Mouse (Mus musculus): ENCODE data around the gene Igdcc3.

Gene Igdcc3

DNA sequence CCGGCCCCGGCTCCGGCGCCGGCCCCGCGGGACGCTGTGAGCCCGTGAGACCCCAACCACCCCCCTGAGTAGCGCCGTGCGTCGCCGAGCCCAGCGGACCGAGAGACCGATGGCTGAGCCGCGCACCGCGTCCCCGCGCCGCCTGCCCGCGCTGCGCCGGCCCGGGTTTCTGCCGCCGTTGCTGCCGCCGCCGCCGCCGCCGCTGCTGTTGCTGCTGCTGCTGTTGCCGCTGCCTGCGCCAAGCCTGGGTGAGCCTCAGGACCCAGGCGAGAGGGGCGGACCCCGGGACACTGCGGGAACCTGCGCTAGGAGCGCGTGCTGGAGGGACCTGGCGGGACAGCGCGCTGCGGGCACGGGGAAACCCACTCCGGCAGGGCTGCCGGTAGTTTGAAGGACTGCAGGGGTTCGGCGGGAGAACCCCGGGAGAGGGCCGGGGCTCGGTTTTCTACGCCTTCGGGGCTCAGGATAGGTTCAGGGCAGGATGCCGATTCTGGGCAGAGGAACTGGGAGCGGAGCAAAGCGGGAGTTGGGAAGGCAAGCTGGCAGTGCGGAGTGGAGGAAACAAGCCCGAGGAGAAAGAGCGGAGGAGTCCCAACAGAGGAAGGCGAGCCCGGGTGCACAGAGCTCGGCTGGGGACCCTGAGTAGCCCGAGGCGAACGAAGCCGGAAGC lies 452 bp downstream of the Igdcc3 start:
- peak; percentile 75 for DNase-seq (ENCODE audit: low spot score)

DNA sequence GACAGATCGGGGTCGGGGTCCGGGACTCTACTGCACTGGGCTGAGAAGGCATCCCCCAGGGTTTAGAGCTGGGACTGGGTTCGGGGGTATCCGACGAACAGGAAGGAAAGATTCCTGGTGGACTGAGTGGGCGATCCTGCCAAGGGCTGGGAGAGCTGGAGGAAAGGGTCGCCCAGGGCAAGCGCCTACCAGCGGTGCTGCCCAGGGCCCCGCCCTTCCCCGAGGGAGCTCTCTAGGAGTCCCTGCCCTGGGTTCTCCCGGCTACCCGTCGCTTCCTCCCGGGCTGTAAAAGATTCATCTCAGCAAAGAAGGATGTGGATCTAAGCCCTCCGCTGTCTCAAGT lies 958 bp downstream of the Igdcc3 start:
- peak; percentile 58 for DNase-seq (ENCODE audit: low spot score)

DNA sequence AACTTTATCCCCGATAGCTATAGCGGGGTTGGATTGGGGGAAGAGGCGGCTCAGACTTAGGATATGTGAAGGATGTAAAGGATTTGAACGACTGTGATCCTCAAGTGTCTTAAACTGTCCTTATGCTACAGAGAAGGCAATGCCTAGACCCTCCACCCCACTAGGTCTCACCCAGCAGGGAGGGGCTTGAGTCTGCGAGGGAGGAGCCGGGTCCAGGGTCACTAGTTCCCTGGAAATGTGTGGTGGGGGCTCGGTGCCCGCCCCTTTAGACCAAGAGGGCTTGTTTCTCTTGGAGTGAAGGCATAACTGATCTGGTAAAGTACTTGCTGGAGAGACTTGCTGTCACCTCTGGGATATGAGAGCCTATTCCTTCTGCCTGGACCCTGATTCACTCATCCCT lies 1.4 kb downstream of the Igdcc3 start:
- no peak for DNase-seq (ENCODE audit: low spot score)

DNA sequence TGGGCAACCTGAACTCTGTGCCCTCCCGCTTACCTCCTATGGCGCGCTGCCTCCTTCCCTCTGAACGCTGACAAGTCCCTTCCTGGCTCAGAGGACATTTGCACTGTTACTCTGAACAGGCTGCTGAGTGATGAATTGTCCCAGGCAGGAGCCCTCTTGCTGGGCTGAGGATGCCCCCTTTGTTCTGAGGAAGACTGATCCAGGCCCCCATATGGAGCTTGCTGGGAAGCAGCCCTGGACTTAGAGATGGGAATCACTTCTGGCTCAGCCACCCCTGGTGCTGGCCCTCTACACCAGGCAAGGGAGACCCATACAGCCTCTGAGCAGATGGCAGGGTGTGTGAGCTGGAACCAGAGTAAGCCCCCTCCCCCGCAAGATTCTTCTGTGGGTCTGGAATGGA lies 5.0 kb downstream of the Igdcc3 start:
- DNase-seq (ENCODE audit: low spot score): no peak

DNA sequence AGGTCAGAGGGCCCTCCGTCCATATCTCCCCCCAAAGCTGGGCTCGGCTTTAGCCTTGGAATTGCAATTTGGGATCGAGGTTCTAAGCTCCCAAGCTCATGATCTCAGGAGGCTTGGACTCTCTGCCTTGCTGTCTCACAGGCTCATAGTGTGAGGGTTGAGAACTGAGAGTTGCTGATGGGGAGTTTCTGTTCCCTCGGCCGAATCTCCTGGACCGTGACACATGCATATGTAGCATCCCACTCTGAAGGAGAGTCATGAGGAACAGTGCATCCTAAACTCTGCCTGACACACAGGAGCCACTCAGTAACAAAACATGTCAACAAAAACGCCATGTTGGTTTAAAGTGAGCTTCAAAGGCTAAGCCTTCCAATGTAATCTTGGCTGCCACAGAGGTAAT lies 7.5 kb downstream of the Igdcc3 start:
- DNase-seq (ENCODE audit: low spot score): no peak

DNA sequence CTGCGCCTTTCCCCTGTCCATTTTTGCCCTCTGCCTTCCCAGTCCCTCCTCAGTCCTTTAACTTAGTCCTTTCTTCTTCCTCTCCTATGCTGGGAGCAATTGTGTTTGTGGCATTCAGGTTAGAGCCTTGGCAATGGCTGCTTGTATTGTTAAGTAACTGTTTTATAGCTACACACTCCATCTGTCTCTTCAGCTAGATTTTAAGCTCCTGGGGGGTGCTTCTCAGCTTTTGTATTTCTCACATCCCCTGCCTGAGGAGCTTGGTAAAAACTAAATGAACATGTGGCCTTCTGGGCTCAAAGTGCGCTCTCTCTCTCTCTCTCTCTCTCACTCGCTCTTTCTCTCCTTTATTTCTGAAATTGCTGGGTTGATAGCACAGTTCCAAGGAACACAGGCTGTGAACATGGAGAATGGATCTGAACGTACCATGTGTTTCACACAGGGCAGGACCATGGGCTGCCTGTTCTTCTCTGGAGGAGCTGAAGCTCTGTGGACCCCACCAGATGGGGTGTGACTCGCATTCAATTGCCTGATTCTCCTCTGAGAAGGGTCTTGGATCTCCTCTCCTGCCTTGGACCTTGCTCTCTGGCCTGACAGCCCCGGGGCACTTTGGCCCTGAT lies 11.8 kb downstream of the Igdcc3 start:
- DNase-seq (ENCODE audit: low spot score): no peak

DNA sequence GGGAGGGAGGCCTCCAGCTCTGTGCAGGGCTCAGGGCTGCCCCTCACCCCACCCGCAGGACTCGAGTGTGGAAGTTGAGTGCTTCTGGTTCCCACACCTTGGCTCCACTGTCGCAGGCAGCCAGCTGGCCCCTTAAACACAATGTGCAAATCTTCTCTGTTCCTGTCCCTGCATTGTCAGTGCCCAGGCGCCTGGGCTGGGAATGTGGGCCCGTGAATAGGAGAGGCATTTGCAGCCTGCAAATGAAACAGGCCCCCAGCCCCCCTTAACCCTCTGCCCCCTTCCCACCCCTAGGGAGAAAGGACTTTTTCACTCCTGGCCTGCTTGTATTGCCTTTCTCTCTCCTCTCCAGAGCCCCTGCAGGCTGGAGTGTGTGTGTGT lies 12.3 kb downstream of the Igdcc3 start:
- no peak for DNase-seq (ENCODE audit: low spot score)

DNA sequence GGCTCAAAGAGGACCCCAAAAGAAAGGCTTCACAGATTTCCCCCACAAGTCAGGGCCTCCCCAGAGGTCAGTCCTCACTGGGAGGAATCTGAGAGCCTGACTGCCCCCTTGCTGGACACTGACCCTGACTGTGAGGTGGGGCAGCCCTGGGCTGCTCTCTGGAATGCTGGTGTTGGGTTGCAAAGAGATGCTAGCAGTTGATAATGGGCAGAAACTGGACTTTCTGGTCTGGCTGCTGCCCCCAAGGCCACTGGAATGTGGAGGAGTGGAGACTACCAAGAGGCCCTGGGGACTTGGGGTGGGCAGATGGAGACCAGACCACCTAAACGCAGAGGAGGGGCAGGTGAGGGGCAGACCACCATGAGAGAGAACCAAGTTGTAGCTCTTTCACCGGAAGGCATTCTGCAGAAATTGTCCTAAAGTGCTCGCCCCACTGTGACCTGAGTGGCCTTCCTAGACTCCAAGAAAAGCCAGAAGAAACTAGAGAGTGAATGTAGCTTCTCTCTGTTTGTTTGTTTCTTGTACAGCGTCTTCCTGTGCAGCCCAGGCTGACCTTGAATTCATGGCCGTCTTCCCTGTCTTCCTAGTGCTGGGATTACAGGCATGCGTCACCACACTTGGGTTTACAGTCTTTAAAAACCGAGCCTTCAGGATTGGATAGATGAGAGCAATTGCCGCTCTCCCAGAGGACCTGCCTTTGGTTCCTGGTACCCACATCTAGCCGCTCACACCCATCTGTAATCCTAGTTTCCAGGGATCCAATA lies 13.9 kb downstream of the Igdcc3 start:
- no peak for DNase-seq (ENCODE audit: low spot score)

DNA sequence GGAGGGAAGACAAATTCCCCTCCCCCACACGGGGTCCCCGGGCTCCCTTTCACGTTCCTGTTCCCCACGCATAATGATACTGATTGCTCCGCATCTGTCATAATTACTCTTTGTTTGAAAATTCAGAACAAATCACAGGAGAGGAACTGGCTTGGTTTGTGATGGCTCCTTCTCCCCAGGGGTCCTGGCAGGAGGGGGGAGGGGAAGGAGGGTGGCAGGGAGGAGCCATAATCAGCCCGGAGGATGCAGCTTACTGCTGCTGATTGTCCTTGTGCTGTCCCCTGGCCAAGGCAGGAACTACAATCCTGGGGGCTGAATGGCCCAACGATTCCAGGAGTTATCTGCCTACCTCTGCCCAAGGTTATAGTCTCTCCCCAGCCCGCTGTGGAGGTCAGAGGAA lies 15.6 kb downstream of the Igdcc3 start:
- no peak for DNase-seq (ENCODE audit: low spot score)

DNA sequence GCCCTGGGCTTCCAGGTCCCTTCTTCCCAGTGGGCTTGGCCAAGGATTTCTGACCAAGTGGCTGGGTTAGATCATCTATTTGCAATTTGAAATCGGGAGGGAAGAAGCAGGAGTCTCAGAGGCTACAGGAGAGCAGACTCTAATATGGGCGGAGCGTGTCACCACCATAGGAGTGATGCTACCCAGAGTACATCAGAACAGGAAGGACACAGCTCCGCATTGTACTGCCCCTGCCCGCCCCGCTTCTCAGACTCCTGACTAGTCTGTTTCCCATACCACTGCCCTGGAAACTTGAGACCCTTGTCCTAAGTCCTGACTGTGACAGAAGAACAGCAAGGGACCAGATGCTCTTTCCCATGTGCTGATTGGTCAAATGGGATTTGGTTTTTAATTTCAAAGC lies 16.6 kb downstream of the Igdcc3 start:
- peak; percentile 74 for DNase-seq (ENCODE audit: low spot score)

DNA sequence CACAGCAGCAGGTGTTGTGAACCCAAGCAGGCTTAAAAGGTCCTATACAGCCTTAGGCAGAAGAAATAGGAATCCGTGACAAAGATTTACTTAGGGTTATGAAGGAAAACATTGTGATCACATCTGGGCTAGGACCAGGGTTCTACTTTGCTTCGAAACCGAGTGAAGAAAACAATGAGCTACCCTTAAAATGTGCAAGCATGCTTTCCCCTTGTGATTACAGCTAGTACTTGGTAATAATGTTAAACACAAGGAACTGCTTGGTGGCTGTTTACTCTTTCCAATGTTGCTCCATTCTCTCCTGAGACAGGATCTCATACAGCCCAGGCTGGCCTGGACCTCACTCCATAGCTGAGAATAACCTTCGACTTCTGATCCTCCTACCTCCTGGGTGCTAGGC lies 20.2 kb downstream of the Igdcc3 start:
- DNase-seq (ENCODE audit: low spot score): no peak

DNA sequence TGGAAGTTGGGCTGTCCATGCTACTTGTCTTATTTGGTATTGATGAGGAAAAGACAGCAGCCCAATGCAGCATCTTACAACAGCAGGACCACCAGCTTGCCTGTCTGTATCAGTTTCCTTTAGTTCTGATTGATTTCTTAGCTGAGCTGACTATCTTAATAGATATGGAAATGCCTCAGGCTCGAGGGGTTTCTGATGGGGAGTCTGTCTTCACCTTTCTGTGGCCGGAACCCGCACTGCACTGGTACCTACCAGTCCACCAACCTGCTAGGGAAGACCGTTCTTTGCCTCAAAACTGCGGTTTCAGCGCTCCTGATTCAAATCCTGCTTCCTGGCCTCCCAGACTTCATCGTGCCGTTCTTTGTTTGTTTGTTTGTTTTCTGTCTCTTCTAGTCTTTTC lies 20.9 kb downstream of the Igdcc3 start:
- no peak for DNase-seq (ENCODE audit: low spot score)

DNA sequence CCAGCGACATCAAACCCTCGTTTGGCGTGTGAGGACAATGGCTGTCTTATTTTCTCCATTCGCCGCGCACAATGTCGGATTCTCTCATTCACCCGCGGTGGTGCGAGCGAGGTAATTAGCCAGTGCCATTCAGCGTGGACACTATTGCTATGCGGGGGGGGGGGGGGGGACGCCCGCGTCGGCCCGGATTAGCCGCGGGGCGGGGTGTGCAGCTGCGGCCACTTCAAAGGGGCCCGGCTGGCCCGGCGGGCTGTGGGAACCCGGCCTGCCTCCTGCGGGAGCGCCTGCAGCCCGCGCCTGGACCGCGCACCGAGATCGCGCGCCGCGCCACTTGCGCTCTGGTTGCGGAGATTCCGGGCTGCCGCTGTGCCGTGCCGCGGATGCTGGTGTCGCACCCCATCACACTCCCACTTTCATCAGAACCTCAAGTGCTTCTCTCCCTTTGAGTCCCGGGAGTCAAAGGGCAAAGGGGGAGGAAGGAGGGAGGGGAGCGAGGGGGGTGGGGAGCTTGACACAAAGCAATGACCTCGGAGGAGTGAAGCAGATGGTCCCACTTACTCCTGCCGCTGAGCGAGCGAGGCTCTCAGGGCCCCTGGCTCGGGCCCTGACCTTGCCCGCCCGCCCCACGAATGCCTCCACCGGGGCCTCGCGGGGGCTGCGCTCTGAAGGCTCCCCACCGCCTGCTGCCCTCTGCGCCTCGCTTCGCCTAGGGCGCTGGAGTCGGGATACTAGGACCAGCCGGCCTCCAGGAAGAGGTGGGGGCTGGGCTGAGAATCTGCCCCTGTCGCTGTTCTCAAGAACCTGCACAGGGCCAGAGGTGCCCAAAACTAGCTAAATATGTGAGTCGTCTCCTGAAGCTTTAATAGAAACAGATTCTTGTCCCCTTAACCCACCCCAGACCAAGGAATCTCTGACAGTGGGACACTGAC lies 22.0 kb downstream of the Igdcc3 start:
- DNase-seq (ENCODE audit: low spot score): no peak

DNA sequence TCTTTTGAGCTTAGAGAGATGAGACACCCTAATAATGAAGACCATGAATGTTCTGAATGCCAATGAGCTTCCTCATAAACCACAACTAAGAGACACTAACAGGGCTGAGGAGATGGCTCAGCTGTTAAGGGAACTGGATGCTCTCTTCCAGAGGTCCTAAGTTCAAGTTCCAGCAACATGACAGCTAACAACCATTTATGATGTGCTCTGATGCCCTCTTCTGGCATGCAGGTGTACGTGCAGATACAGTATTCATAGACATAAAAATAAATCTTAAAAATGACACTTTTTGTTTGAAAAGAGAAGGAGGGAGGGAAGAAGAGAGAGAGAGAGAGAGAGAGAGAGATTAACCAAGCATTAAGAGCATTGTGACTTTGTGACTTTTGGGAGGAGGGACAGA lies 23.9 kb downstream of the Igdcc3 start:
- DNase-seq (ENCODE audit: low spot score): no peak

DNA sequence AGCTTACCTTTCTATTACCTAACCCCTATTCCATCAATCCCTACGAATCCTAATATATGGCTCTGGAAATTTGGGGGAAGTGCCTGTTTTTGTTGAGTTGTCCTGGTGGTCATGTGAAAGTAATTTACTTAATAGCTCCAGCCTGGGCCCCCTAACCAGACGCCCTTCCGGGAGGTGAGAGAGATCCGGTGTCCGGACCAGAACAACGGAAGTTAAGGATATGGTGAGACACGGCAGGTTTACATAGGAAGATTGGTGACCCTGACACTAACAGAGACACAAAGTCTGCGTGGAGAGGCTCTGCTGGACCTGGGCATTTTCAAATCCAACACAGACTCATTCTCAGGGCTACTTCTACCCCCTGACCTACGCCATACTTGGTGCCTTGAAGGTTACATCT lies 25.4 kb downstream of the Igdcc3 start:
- DNase-seq (ENCODE audit: low spot score): no peak

DNA sequence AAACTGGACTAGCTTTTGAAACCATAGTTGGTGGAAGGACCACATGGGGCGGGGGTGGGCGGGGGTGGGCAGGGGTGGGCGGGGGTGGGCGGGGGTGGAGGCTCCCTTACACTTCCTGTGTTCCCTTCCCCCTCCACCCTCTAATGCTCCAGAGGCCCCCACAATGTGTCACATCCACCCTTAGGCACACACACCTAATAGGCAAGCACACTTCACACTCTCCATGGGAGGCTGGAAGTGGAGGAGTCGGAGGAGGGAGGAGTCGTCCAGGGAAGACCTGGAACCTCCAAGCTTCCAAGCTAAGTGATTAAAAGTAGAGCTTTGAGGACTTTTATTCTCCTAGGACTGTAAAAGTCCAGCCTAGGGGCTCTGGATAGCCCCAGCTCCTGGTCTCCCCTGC lies 27.5 kb downstream of the Igdcc3 start:
- DNase-seq (ENCODE audit: low spot score): no peak

DNA sequence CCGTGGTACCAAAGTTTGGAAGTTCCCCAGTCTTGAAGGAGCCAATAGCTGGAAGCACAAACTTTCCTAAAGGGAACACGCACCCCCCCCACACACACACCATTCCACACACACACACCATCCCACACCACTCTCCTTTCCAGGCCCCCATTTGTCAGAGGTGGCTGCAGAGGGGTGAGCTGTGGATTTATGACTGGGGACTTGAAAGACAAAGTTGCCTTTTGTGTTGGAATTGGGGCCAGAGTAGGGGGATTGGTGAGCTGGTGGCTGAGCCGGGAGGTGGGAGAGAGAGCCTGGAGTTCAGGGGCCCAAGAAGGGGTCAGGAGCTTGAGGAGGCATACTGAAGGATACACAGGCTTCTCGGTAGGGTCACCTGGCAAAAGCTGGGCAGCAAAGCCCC lies 28.0 kb downstream of the Igdcc3 start:
- no peak for DNase-seq (ENCODE audit: low spot score)

DNA sequence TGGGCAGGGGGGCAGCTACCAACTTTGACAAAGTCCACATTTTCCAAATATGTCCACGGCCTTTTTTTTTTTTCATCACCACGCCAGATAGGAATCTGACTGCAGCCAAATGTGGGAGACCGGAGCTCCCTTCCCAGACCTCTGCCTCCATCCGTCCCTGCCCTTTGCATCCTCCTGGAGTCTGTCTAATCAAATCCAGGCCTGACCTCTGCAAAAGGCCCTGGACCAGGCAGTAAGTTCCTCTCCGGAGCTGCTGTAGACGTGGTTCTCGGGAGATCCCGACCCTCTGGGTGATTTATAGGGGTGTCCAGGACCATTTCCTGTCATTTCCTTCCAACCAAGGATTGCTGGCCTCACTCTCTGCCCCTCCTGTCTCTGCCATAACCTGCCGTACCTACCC lies 31.7 kb downstream of the Igdcc3 start:
- no peak for DNase-seq (ENCODE audit: low spot score)

DNA sequence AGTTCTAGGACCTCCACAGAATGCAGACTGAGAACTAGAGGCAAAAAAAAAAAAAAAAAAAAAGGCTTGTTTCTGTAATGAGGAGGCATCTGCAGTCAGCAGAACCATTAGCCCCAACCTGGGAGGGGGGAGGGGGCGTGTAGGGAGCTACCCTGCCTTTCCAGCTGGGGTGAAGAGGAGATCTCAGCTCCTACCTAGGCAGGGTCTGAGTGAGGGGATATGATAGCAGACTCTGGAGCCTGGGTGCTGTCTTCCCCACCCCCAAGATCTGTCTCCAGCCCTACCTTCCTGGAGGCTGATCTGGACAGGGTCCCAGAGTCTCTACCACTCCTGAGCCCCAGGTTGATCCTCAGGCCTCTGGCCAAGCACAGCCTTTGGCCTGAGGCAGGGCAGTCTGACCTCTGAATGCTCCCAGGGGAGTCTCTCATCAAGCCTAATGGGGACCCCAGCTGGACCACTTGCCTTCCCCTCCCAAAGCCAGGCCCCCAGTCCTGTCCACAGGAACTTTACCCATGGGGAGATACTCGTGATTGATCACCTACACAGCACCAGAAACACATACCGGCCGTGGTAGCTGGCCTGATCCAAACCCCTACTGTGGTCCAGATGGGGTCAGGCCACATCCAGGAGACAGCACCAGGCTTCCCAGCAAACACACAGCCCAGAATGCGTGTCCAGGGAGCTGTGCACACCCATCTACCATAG lies 34.4 kb downstream of the Igdcc3 start:
- peak; percentile 35 for DNase-seq (ENCODE audit: low spot score)

DNA sequence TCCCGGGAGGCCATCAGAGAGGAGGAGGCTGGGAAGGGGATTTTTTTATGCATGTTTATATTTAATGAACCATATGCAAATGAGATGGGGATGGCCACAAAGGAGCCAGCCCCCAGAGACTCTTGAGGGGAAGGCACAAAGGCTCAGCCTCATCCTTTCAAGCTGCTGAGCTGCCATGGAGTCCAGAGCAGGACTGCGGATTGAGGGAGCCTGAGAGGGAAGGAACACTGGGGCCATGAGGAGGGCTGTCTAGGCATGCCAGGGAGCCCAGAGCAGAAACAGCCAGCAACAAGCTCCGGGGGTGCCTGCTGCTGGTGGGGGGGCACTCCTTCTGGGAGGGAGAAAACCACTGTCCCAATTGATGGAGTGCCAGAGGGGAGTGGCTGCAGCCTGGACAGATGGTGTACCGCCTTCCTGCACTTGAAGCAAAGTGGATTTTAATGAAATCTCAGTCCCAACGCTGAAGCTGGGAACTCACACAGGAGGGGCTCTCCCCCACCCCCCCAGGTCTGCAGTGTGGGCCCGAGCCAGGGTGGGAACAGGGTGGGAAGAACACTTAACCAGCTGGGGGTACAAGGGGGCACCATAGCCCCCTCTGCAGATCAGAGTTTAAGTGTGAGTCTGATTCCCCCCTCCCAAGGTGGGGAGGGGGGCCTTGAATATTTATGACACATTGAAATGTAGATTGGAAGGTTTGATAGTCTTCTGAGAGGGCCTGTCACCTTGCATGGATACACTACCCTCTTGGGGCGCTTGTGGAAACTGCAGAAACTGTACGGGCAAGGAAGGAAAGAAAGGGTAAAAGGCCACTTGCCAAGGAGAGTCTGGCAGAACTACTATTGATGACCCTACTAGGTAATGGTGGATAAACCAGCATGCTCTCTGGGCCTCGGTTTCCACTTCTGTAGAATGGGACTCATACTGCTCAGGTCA lies 35.2 kb downstream of the Igdcc3 start:
- peak; percentile 61 for DNase-seq (ENCODE audit: low spot score)

DNA sequence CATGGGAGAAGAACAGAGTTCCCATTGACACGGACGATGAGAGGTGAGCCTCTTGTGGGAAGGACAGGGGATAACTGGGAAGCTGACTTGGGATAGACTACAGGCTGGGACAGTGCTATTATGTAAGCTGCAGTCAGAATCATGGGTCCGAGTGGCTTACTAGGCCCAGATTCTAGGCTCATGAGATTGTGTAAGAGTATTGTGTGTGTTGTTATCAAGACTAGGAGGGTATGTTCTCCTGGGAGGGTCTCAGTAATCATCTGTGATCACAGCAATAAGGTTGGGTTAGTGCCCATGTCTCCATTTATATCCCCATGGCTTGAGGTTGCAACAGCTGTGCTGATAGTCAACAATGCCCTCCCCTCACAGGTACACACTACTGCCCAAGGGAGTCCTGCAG lies 36.5 kb downstream of the Igdcc3 start:
- no peak for DNase-seq (ENCODE audit: low spot score)
